Mouse (Mus musculus) spleen, embryonic (tissue): ENCODE measurements at regions not wholly inside any gene's neighbourhood (a gene's known extent, or its start where the extent isn't known, plus 50 kb on each side); places are given as distances from the start of the nearest gene placed in this dataset.

Source experiments
- CTCF ChIA-PET: fragments of 350-600 bp; sonication (Branson Sonifier 250); formaldehyde crosslinking; loops from one replicate; lab custom pipeline; 2022; lab: Charles Lee

- CTCF ChIA-PET: no interaction called here
These were observed 206.6 kb downstream of the Rsl24d1 start for GRCm38 (mm10) chr9:73319704-73320307.

GRCm38 (mm10) chr9:73331066-73331465, 217.8 kb downstream of the Rsl24d1 start:
- CTCF ChIA-PET: no interaction called here

GRCm38 (mm10) chr9:73336039-73336438, 222.8 kb downstream of the Rsl24d1 start:
- CTCF ChIA-PET: no interaction called here

- CTCF ChIA-PET: no interaction called here
These were observed 224.0 kb downstream of the Rsl24d1 start for GRCm38 (mm10) chr9:73337045-73337740.

- CTCF ChIA-PET: no interaction called here
These were observed 242.7 kb downstream of the Rsl24d1 start for GRCm38 (mm10) chr9:73355876-73356275.

- CTCF ChIA-PET: no interaction called here
These were observed 245.7 kb downstream of the Rsl24d1 start for GRCm38 (mm10) chr9:73358968-73359367.

GRCm38 (mm10) chr9:73380768-73381167, 267.5 kb downstream of the Rsl24d1 start:
- CTCF ChIA-PET: no interaction called here

- CTCF ChIA-PET: no interaction called here
These were observed 278.8 kb downstream of the Rsl24d1 start for GRCm38 (mm10) chr9:73392036-73392435.

- CTCF ChIA-PET: no interaction called here
These were observed 300.2 kb downstream of the Rsl24d1 start for GRCm38 (mm10) chr9:73413367-73413930.

- CTCF ChIA-PET: no interaction called here
These were observed 303.0 kb downstream of the Rsl24d1 start for GRCm38 (mm10) chr9:73416084-73416777.
